Mouse (Mus musculus): ENCODE results near the gene Arsg. TPM values are rescaled to one million over a fixed set of nuclear protein-coding genes. Genes with fewer than 3 reads are reported as not detected.
A peak's percentile ranks its signal among the peaks of the same experiment; 100 is the strongest.

Gene Arsg
- total RNA-seq, 2 experiments from 2014 or later, result 10.6 to 14.2 TPM

DNA sequence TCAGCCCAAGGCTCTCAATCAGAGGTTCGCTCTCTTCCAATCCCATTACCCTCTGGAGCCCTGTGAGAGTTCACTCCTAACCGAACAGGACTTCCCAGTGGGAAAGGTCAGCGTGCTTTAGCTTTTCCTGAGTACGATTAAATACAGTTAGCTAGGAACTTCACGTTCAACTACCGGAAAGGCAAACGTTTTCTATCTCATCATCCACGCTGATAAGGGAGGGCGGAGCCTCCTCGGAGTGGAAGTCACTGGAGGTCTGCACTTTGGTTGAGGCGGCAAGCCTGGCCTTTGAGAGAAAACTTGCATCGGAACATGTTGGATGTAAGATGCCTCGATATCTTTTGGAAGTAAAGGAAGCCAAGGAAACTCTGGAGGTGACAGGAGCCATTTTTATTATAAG, 113.8 kb downstream of the Arsg start:
- peak; percentile 20 for DNase-seq

DNA sequence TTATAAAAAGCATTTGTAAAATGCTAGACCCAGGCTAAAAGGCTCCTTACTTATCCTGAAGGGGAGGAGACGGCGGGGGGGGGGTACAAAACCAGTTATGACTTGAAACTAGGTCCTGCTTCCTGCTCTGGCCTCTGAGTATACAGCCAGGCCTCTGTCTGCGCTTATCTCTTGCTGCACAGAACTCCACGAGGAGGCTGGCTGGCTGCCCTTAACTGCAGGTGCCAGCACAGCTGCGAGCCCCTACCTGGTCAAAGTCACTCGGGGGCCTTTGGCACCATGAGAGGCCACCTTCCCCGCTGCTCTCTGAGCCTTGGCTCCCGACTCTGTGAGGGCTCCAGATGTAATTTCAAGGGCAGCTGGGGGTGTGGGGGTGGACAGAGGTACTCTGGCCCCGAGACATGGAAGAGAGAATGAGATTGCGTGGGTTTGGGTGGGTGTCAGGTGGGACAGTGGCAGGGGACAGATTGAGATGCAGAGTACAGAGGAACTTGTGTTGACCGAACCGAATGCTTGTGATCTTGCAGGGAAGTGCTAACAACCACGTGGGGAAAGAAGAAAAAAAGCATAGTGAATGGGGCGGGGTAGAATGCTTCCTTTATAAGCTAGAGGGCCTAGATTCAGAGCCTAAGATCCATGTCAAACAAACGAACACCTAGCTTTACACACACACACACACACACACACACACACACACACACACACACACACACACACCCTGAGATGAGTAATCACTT, 114.6 kb downstream of the Arsg start:
- peak; percentile 12 for DNase-seq

GRCm38 (mm10) chr11:109590012-109590411, 116.8 kb downstream of the Arsg start:
- no peak for DNase-seq

DNA sequence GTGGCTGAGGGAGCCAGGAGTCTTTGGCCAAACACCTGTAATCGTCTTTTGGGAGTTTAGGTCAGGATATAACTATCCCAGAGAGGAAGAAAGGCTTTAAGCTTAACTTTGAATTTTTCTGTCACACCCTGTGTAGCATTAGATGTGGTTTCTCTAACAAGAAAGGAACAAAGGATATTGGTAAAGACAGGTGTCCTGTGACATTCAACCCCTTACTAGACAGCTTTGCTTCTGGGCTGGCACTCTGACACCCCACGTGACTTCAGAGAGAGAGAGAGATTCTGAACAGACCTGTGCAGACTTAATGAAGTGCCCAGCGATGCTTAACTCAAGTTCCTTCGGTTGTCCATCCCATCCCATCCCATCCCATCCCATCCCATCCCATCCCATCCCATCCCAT, 118.3 kb downstream of the Arsg start:
- DNase-seq, result no peak

- DNase-seq, result no peak
Observed at GRCm38 (mm10) chr11:109593200-109593981, 120.2 kb downstream of the Arsg start.

- DNase-seq, result no peak
Observed at GRCm38 (mm10) chr11:109594761-109595160, 121.6 kb downstream of the Arsg start.

- DNase-seq, result no peak
Observed at GRCm38 (mm10) chr11:109598778-109599570, 125.8 kb downstream of the Arsg start.

DNA sequence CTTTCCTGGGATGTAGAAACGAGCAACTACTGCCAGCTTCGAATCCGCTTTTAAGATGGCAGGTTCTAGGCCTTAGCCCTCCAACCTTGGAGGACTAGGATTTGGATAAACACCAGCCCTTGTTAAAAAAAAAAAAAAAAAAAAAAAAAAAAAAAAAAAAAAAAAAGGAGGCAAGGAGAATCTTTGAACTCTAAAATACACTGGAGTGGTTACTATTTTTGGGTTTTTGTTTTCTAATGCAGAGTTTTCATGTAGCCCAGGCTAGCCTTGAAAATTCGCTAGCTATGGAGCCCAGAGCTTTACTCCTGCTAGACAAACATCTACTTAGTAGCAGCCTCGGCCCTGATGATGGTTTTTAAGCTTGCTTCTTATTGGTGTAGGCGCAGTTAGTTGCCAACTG, 134.4 kb downstream of the Arsg start:
- no peak for DNase-seq

- DNase-seq, result no peak
Observed at GRCm38 (mm10) chr11:109608976-109609625, 135.9 kb downstream of the Arsg start.

DNA sequence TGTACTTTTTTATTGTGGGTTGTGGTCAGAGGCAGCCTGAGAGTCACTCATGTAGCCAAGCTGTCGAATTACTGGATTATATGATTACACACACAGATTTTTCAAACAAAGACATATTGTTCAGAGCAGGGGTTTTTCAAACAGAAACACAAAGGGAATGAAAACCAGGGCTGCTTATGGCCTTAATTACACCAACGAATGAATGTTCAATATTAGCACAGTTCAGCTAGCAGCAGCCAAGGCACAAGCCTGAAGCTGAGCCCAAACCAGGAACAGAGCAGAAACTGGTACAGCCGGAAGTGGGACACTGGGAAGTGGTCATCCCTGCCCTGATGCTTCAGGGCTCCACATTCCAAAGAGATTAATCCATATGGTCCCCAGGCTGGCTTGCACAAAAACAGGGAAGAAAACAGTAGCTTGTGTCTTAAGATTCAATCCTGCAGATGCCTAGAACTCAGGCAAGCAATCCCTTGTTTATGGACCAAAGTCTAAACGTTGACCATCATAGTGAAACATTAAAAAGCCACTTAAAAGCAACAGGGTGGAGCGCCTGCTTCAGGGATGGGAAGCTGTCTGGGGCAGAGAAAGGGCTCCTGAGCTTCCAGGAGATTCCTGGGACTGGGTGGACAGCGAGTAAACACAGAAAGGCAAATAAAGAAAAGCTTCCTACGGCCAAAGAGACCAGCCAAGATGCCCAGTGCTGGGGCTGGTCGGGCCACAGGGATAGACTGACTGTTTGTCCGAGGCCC, 137.0 kb downstream of the Arsg start:
- no peak for DNase-seq

DNA sequence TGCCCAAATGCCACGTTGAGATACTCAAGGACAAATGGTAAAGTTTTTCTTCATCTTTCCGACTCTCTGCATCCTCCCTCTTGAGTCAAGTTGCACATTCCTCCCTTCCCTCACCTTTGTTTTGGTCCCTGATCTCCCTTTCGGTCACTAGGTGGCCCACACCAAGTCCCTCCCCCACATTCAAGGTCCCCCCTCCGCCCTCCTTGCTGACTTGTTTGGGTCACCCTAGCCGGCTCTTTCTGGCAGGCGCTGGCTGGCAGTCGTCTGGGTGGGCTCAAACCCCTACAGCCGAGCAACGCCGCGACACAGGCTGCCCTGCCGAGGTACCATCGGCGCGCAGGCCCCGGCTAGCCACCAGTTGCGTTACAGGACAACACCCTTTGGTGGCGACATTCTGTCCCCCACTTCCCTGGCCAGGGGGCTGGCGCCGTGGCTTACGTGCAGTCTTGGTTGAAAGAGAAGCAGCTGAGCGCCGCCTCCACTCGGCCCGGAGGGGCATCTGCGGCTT, 137.7 kb downstream of the Arsg start:
- no peak for DNase-seq

DNA sequence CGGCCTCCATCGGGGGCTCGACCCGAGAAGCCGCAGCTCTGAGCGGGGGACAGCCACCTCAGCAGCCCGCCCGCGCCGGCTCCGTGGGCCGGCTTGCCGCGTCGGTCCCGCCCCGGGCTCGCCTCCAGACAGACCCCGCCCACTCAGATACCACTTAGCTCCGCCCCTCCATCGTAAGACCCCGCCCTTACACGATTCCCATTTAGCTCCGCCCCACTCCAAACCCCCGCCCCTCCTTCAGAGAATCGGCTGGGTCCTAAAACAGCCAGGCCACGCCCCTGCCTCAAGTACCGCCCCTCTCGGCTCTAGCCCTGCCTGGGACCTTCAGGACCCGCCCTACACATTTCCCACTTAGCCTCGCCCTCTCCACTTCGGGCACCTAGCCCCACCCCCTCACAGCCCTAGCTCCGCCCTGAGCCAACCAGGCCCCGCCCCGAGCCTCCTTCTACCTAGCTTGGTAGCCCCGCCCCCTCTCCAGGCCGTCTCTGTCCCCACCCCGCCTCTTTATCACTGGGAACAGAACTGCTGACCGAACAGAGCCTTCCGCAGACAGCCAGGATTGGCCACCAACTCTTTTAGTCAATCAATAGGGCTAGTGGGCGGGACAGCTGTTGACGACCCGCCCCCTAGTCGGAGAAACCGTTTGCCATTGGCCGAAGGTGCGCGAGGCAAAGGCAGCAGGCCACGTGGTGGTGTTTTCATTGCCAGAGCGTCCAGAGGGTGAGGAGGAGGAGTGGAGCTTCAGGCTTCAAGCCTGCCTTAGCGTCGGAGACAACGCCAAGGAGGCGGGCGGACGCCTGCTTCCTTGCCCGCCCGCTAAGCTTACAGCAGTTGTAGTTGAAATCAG, 138.4 kb downstream of the Arsg start, which contains the start of gene Wipi1:
TSS of gene Wipi1 (minus strand) at position 665 of the 847 bp plus-strand sequence.
- DNase-seq, result peak; percentile 100

DNA sequence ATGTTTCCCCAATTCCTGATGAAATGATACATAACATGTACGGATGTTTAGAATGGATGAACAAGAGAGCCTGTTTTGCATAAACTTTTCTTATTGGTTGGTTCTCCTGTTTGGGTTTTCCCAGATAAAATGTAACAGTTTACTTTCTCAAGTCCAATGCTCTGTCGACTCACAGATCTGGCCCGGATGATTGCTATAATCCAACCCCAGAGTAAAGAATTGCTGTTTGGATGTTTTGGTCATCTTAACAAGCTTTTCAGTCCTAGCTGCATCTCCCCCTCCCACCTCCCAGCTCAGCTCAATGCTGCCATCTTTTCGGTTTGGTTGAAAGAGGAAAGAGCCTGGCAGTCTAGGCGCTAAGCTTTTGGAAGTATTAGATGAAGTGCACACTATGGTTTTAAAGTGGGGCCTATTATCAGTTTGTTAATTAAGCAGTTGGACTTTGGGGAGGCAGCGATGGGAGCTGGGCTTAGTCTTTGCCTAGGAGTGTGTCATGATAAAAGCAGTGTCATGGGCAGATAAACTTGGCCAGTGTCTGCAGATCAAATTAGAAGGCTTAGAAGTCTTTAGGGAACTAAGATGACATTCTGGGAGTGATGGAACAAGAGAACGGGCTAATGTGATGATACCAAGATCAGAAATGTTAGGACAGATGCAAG, 139.8 kb downstream of the Arsg start:
- DNase-seq, result no peak

DNA sequence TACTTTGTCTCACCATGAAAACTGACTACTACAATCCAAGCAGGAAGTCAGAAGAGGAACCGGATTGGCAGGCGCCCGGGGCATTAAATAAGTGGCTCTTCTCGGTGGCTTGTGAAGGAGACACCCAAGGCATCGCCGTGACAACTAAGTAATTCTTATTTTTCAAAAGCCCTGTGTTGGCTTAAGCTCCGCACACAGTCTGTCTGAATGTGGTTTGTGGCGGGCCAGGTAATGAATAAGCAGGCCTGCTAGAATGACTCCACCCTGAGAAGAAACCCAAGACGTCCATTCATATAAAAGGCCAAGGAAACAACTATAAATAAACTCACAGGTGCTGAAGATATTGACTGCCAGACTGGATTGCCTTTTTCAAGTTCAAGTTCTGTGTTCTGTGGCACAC, 142.1 kb downstream of the Arsg start:
- DNase-seq, result no peak

- no peak for DNase-seq
Observed at GRCm38 (mm10) chr11:109616352-109616751, 143.2 kb downstream of the Arsg start.

GRCm38 (mm10) chr11:109616766-109617165, 143.6 kb downstream of the Arsg start:
- peak; percentile 37 for DNase-seq

DNA sequence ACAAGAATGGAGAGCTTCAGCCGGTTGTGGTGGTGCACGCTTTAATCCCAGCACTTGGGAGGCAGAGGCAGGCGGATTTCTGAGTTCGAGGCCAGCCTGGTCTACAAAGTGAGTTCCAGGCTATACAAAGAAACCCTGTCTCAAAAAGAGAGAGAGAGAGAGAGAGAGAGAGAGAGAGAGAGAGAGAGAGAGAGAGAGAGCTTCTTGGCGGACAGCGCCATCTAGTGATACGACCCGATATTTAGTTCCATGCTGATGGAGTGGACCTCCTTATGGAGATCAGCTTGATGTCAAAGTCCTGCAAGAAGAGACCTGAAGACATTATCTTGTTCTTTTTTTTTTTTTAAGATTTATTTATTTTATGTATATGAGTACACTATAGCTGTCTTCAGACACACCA, 145.9 kb downstream of the Arsg start:
- peak; percentile 78 for DNase-seq

- DNase-seq, result peak; percentile 59
Observed at GRCm38 (mm10) chr11:109620356-109620755, 147.2 kb downstream of the Arsg start.

DNA sequence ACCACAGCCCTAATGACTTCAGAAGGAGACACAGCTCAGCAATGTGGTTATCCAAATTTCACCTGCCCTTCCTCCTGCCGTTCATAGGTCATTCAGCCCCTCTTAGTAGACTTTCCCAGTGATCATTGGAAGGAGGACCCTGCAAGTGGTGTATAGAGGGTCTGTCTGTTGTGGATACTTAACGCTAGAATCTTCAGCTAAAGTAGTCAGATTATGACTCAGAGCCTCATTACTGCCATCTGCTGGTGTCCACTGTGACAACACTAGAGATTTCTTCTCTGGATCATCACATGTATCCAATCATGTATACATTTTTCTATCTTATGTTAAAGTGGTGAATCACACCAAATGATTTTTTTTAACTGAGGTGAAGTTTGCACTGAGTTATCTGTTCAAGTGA, 148.0 kb downstream of the Arsg start:
- peak; percentile 75 for DNase-seq
